Mouse (Mus musculus) liver, adult 2 months (tissue): ENCODE measurements at regions not wholly inside any gene's neighbourhood (a gene's known extent, or its start where the extent isn't known, plus 50 kb on each side); places are given as distances from the start of the nearest gene placed in this dataset.

Experiments used
- DNase-seq: peaks from one replicate; pipeline ENCODE4 v3.0.0-alpha.2; 2011; ENCODE audit warnings: low read depth, low spot score; ENCODE audit errors: extremely low read depth
- H3K27ac ChIP-seq: fragments of 200-500 bp; replicated peaks from 2 replicates; pipeline ENCODE4 v1.5.1; 2012; ENCODE audit warnings: low read depth, mild to moderate bottlenecking, control low read depth, inconsistent platforms, low read length; ENCODE audit not compliant: insufficient read depth
- H3K27me3 ChIP-seq: fragments of 200-500 bp; 2 replicates; pipeline ENCODE4 v1.6.1; 2012; ENCODE audit warnings: mild to moderate bottlenecking, moderate library complexity, low read length, inconsistent platforms; ENCODE audit not compliant: control insufficient read depth, insufficient read depth
- H3K36me3 ChIP-seq: fragments of 200-500 bp; 2 replicates; pipeline ENCODE4 v1.6.1; 2012; ENCODE audit warnings: low read length, inconsistent platforms; ENCODE audit not compliant: control insufficient read depth, insufficient read depth
- H3K4me1 ChIP-seq: fragments of 200-500 bp; 2 replicates; pipeline ENCODE4 v1.6.1; 2011; ENCODE audit warnings: low read length; ENCODE audit not compliant: control insufficient read depth, insufficient read depth
- H3K4me3 ChIP-seq: fragments of 200-500 bp; 2 replicates; pipeline ENCODE4 v1.5.1; 2011; ENCODE audit warnings: low read depth, mild to moderate bottlenecking, control low read depth, low read length, moderate library complexity; ENCODE audit not compliant: insufficient read depth
- H3K79me2 ChIP-seq: fragments of 200-500 bp; 2 replicates; pipeline ENCODE4 v1.6.1; 2012; ENCODE audit warnings: inconsistent platforms, mild to moderate bottlenecking, low read length, moderate library complexity; ENCODE audit not compliant: control insufficient read depth, insufficient read depth
- H3K9ac ChIP-seq: fragments of 200-500 bp; 2 replicates; pipeline ENCODE4 v1.6.1; 2012; ENCODE audit warnings: low read depth, mild to moderate bottlenecking, control low read depth, inconsistent platforms, low read length
- CTCF ChIP-seq: fragments of 200-500 bp; IDR thresholded peaks from 2 replicates; pipeline ENCODE4 v1.5.1; 2011; ENCODE audit warnings: low read depth, low read length, control low read depth
- POLR2A ChIP-seq: fragments of 200-500 bp; IDR thresholded peaks from 2 replicates; pipeline ENCODE4 v1.6.1; 2011; ENCODE audit warnings: low read length, control low read depth; ENCODE audit not compliant: insufficient read depth; ENCODE audit errors: extremely low read depth
- WGBS: fragments of 180-500 bp; shearing (Covaris S2); methylation state at CpG from one replicate; pipeline ENCODE4 v1.1.7; 2018; 5-methylcytosine and 5-hydroxymethylcytosine counted together

GRCm38 (mm10) chr17:14144082-14144481 is 60.0 kb downstream of the Dact2 start:
- no peak for TF ChIP-seq POLR2A
- TF ChIP-seq CTCF: no peak
- Histone ChIP-seq H3K4me3 (no peak overlapping the region), H3K27ac (no peak overlapping the region), H3K27me3 (no peaks in the 10 kb centered on the region), H3K79me2 (no peaks in the 10 kb centered on the region), H3K9ac (no peak overlapping the region), H3K4me1 (no peaks in the 10 kb centered on the region), H3K36me3 (no peaks in the 10 kb centered on the region)
- WGBS: 77% methylated on average over 7 of the region's 7 CpGs
- no peak for DNase-seq

DNA sequence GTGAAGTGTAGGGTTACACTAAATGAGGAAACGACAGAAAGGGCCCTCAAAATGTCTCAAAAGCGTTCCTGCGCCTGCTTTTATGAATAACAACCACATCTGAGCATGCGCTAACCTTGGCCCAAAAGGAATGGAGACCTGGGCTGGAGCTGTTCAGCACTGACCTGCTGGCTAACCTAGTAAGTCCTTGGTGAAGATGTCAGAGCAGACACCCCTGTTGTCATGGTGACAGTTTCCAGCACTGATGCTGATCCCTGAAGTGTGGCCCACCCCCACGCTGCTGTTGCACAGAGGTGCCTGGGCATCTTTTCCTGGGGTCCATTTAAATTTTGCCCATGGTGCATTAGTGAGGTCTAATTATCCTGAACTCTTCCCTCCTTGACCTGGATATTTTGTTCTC is 62.4 kb downstream of the Dact2 start:
- Histone ChIP-seq H3K4me3 (no peak overlapping the region), H3K4me1 (peaks cover 1% of the 10 kb centered on the region; the same call in 1 of the 2 replicates), H3K79me2 (no peaks in the 10 kb centered on the region), H3K27me3 (no peaks in the 10 kb centered on the region), H3K9ac (no peak overlapping the region), H3K27ac (no peak overlapping the region), H3K36me3 (no peaks in the 10 kb centered on the region)
- DNase-seq: no peak
- 86% methylated on average over 5 of the region's 5 CpGs for WGBS
- TF ChIP-seq POLR2A (no peak), CTCF (no peak)

DNA sequence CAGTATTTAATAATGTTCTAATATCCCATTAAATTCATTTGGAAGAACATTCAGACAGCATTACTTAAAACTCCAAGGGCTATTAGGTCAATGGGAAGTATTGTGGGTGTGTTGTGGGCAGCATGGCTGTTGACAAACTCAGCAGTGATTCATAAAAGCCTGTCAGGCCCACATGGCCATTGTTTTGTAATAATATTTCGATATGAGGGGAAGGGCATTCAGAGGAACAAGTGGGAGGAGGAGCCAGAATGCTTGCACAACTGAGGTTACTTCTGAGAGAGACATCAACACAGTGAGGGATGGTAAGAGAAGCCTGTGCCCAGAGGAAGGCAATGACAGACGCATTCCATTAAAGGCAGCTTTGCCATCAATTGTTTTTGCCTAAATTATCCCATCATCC is 63.8 kb downstream of the Dact2 start:
- TF ChIP-seq CTCF (no peak), POLR2A (no peak)
- no peaks in the 10 kb centered on the region for H3K36me3 ChIP-seq
- no peak overlapping the region for H3K4me3 ChIP-seq
- H3K4me1 ChIP-seq: peaks cover 1% of the 10 kb centered on the region; the same call in 1 of the 2 replicates
- H3K27ac ChIP-seq: no peak overlapping the region
- no peak overlapping the region for H3K9ac ChIP-seq
- H3K27me3 ChIP-seq: no peaks in the 10 kb centered on the region
- DNase-seq: no peak
- no peaks in the 10 kb centered on the region for H3K79me2 ChIP-seq
- 50% methylated on average over 2 of the region's 2 CpGs for WGBS

DNA sequence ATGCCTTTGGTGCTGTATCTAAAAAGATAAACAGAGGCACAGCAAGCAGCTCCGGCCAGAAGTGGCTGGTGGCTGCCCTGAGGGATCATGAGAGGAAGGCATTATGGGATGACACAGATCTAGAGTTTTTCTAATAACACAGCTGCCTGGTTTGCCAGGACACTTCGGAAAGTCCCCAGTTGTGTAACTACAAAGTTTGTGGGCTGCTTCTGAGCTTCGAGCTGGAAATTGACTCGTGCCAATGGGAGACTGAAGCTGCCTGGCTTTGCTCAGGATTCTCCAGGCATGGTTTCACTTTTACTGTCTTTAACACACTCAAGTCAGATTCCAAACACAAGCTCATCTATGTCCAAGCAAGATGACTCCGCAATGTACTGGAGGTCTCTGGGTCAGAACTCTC is 65.2 kb downstream of the Dact2 start:
- DNase-seq: no peak
- Histone ChIP-seq H3K4me3 (no peak overlapping the region), H3K27ac (no peak overlapping the region), H3K79me2 (no peaks in the 10 kb centered on the region), H3K9ac (no peak overlapping the region), H3K4me1 (peaks cover 1% of the 10 kb centered on the region; the same call in 1 of the 2 replicates), H3K27me3 (no peaks in the 10 kb centered on the region), H3K36me3 (no peaks in the 10 kb centered on the region)
- TF ChIP-seq POLR2A (no peak), CTCF (no peak)
- WGBS: 40% methylated on average over 5 of the region's 5 CpGs

DNA sequence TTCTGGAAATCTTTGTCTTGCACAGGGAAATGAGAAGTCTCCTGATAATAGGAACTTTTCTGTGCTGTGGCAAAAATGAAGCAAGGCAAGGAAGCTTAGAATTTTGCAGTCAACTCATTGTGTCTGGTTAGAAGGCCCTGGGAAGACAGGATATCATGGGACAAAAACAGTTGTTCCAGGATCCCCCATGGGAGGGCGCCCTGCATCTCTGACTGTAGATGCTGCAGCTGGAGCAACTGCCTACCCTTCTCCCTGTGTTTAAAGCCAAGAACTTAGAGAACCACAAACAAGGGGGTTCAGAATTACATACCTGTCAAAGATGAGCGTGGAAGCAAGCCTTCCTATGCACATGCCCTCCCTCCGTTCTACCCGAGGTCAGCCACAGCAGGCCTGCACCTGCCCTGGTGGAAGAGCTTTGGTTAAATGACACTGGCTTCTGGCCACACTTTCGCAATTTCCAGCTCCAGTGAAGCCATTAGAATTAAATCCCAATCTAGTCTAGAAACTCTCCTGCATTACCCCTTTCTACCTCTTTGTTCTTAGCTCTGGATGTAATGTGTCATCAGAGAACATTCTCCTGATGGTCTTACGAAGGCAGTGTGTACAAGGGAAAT is 67.3 kb downstream of the Dact2 start:
- H3K9ac ChIP-seq: no peak overlapping the region
- peaks cover 1% of the 10 kb centered on the region; the same call in 1 of the 2 replicates for H3K4me1 ChIP-seq
- DNase-seq: peak; percentile 61
- TF ChIP-seq POLR2A (no peak), CTCF (peak; percentile 80)
- no peak overlapping the region for H3K27ac ChIP-seq
- no peak overlapping the region for H3K4me3 ChIP-seq
- WGBS: 30% methylated on average over 6 of the region's 6 CpGs
- no peaks in the 10 kb centered on the region for H3K79me2 ChIP-seq
- H3K27me3 ChIP-seq: no peaks in the 10 kb centered on the region
- H3K36me3 ChIP-seq: no peaks in the 10 kb centered on the region

DNA sequence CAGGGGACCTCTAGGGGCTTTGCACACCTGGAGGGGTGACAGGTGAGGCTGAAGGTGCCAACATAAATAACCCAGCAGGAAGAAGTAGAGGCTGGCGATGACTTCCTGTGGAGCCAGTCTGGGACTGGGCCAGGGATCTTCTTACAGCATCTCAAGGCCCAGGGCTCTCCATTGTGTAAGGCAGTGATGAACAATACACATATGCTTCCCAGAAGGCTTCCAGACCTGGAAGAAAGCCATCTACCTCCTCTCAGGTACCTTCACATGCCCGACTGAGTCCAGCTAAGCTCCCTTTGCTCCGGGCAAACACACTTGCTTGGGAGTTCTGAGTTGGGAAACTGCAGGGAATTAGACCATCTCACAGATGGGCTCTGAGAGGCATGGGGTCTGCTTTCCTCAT is 69.5 kb downstream of the Dact2 start:
- 79% methylated on average over 3 of the region's 3 CpGs for WGBS
- TF ChIP-seq POLR2A: no peak
- no peak for TF ChIP-seq CTCF
- Histone ChIP-seq H3K36me3 (no peaks in the 10 kb centered on the region), H3K79me2 (no peaks in the 10 kb centered on the region), H3K27me3 (no peaks in the 10 kb centered on the region), H3K4me3 (no peak overlapping the region), H3K9ac (no peak overlapping the region), H3K4me1 (peaks cover 1% of the 10 kb centered on the region; the same call in 1 of the 2 replicates), H3K27ac (no peak overlapping the region)
- no peak for DNase-seq
